8 mouse cellular contexts compared by ENCODE assay signal in genomic region chr1:59913869-59914225, GRCm38 (mm10). TPM values are rescaled to one million over a fixed set of nuclear protein-coding genes. Genes with fewer than 3 reads are reported as not detected.
DNase-seq lines count a peak whose midpoint lies in the region; ATAC-seq and TF ChIP-seq lines count a peak whose summit lies in the region.

No protein-coding gene starts in this region.

- intact Hi-C loops in left cerebral cortex, adult 2 months (cut with DNase I), result loop anchor here (2.0 kb wide), 1 partner anchor 183 kb away; no protein-coding TSS in a partner anchor
- intact Hi-C loops in left cerebral cortex, postnatal 36 days (cut with DNase I), result no loop called here
- intact Hi-C loops in left cerebral cortex, postnatal 14 days (cut with DNase I), result loop anchor here (5.0 kb wide), 1 partner anchor 73 kb away; no protein-coding TSS in a partner anchor

- WGBS in midbrain, embryonic 13.5 days, result 4% methylated on average over 12 of the region's 12 CpGs

- H3K4me1 ChIP-seq in midbrain, embryonic 13.5 days (replicated peaks), result peaks cover 31% of the 10 kb centered on the region

- H3K4me3 ChIP-seq in left cerebral cortex, adult 2 months, result peak overlapping the region; percentile 89
- H3K4me3 ChIP-seq in midbrain, embryonic 13.5 days (replicated peaks), result peak overlapping the region; percentile 97

- peak overlapping the region; percentile 75 for H3K4me2 ChIP-seq in midbrain, embryonic 13.5 days (replicated peaks)

- H3K27ac ChIP-seq in left cerebral cortex, adult 2 months, result peak overlapping the region; percentile 97
- peak overlapping the region; percentile 98; the same call in 1 of the 2 replicates for H3K27ac ChIP-seq in midbrain, embryonic 13.5 days

- peak overlapping the region; percentile 98 for H3K9ac ChIP-seq in midbrain, embryonic 13.5 days (replicated peaks)

- no peaks in the 10 kb centered on the region for H3K9me3 ChIP-seq in midbrain, embryonic 13.5 days

- ATAC-seq in midbrain, embryonic 13.5 days, result no peak

- no peak for TF ChIP-seq CTCF in left cerebral cortex, adult 2 months (IDR thresholded peaks at IDR 0.05)

- DNase-seq in left cerebral cortex, adult 2 months (ENCODE audit: extremely low spot score in 1 of 2, low spot score in 2 of 2), result no peak
- DNase-seq in left cerebral cortex, postnatal 36 days (ENCODE audit: low spot score in 2 of 2), result no peak
- DNase-seq in R1 (ENCODE audit: low read depth, low spot score), result peak; percentile 61
- peak; percentile 32 for DNase-seq in forelimb bud, embryonic 11.5 days (ENCODE audit: low read depth, low spot score)
- peak; percentile 21 to 49 for DNase-seq in left cerebral cortex, postnatal 14 days (ENCODE audit: low spot score in 2 of 2)
- no peak for DNase-seq in gastrocnemius, postnatal 25 days
- no peak for DNase-seq in spleen, postnatal 10 days (ENCODE audit: low spot score in 2 of 2)

- no peaks in the 10 kb centered on the region for H3K27me3 ChIP-seq in midbrain, embryonic 13.5 days

- no peaks in the 10 kb centered on the region for H3K36me3 ChIP-seq in midbrain, embryonic 13.5 days

RNA-seq across cellular contexts. Expression of gene Fam117b, which starts 1.0 kb away (rescaled TPM):
- total RNA-seq in left cerebral cortex, adult 2 months (2021), result 10 to 100 TPM; 52.0 to 56.5 TPM
- total RNA-seq in left cerebral cortex, postnatal 36 days (2021), result 10 to 100 TPM; 53.4 to 53.5 TPM
- total RNA-seq in left cerebral cortex, postnatal 14 days (2021), result 10 to 100 TPM; 51.4 to 51.7 TPM
- polyA plus RNA-seq in midbrain, embryonic 13.5 days (2015; fragmentation: Nextera tagmentation; extraction: Ambion mirVana), result 27.6 and 29.1 TPM in 2 replicates
- total RNA-seq in gastrocnemius, postnatal 25 days (2021), result 1 to 10 TPM; 3.5 to 4.6 TPM

Comparison
In these comparisons a context has a peak if more than half of its experiments do, and no peak if none do; other contexts are left out.
1. DNase-seq: peak in R1 (single experiment), forelimb bud, embryonic 11.5 days (single experiment) and left cerebral cortex, postnatal 14 days (2 of 2); none in left cerebral cortex, adult 2 months (0 of 2), left cerebral cortex, postnatal 36 days (0 of 2), gastrocnemius, postnatal 25 days (single experiment) and spleen, postnatal 10 days (0 of 2).
2. RNA of gene Fam117b, which starts 1.0 kb away (total RNA-seq): 52.0 to 56.5 TPM in left cerebral cortex, adult 2 months, 53.4 to 53.5 TPM in left cerebral cortex, postnatal 36 days and 51.4 to 51.7 TPM in left cerebral cortex, postnatal 14 days; 3.5 to 4.6 TPM in gastrocnemius, postnatal 25 days; every median in the first group is over 4 times any median in the second.